Mouse (Mus musculus) liver, adult 2 months (tissue): ENCODE data around the gene Srxn1. TPM values are rescaled to one million over a fixed set of nuclear protein-coding genes. Genes with fewer than 3 reads are reported as not detected.

ENCODE experiments used
- DNase-seq: peaks from one replicate; pipeline ENCODE4 v3.0.0-alpha.2; 2011; ENCODE audit warnings: low read depth, low spot score; ENCODE audit errors: extremely low read depth
- H3K27ac ChIP-seq: fragments of 200-500 bp; replicated peaks from 2 replicates; pipeline ENCODE4 v1.5.1; 2012; ENCODE audit warnings: low read depth, mild to moderate bottlenecking, control low read depth, inconsistent platforms, low read length; ENCODE audit not compliant: insufficient read depth
- H3K27me3 ChIP-seq: fragments of 200-500 bp; 2 replicates; pipeline ENCODE4 v1.6.1; 2012; ENCODE audit warnings: mild to moderate bottlenecking, moderate library complexity, low read length, inconsistent platforms; ENCODE audit not compliant: control insufficient read depth, insufficient read depth
- H3K36me3 ChIP-seq: fragments of 200-500 bp; 2 replicates; pipeline ENCODE4 v1.6.1; 2012; ENCODE audit warnings: low read length, inconsistent platforms; ENCODE audit not compliant: control insufficient read depth, insufficient read depth
- H3K4me1 ChIP-seq: fragments of 200-500 bp; 2 replicates; pipeline ENCODE4 v1.6.1; 2011; ENCODE audit warnings: low read length; ENCODE audit not compliant: control insufficient read depth, insufficient read depth
- H3K4me3 ChIP-seq: fragments of 200-500 bp; 2 replicates; pipeline ENCODE4 v1.5.1; 2011; ENCODE audit warnings: low read depth, mild to moderate bottlenecking, control low read depth, low read length, moderate library complexity; ENCODE audit not compliant: insufficient read depth
- H3K79me2 ChIP-seq: fragments of 200-500 bp; 2 replicates; pipeline ENCODE4 v1.6.1; 2012; ENCODE audit warnings: inconsistent platforms, mild to moderate bottlenecking, low read length, moderate library complexity; ENCODE audit not compliant: control insufficient read depth, insufficient read depth
- H3K9ac ChIP-seq: fragments of 200-500 bp; 2 replicates; pipeline ENCODE4 v1.6.1; 2012; ENCODE audit warnings: low read depth, mild to moderate bottlenecking, control low read depth, inconsistent platforms, low read length
- CTCF ChIP-seq: fragments of 200-500 bp; IDR thresholded peaks from 2 replicates; pipeline ENCODE4 v1.5.1; 2011; ENCODE audit warnings: low read depth, low read length, control low read depth
- POLR2A ChIP-seq: fragments of 200-500 bp; IDR thresholded peaks from 2 replicates; pipeline ENCODE4 v1.6.1; 2011; ENCODE audit warnings: low read length, control low read depth; ENCODE audit not compliant: insufficient read depth; ENCODE audit errors: extremely low read depth
- WGBS: fragments of 180-500 bp; shearing (Covaris S2); methylation state at CpG from one replicate; pipeline ENCODE4 v1.1.7; 2018; 5-methylcytosine and 5-hydroxymethylcytosine counted together
- polyA plus RNA-seq: library from polyadenylated mRNA; depleted of rRNA; stranded (reverse); fragments of >200 nt; gene quantifications from 2 replicates; pipeline ENCODE4 v1.2.3, GENCODE M21; 2012
- total RNA-seq: library from RNA; depleted of rRNA; stranded (reverse); fragments of >200 nt; gene quantifications from 2 replicates; pipeline ENCODE4 v1.2.3, GENCODE M21; 2014

The Srxn1 gene
- total and polyA plus RNA-seq, 2 experiments: 24.0 to 89.1 TPM

GRCm38 (mm10) chr2:152091342-152092056 is 13.8 kb upstream of the Srxn1 start:
- Histone ChIP-seq H3K36me3 (no peaks in the 10 kb centered on the region), H3K27ac (no peak overlapping the region), H3K4me3 (no peak overlapping the region), H3K79me2 (no peaks in the 10 kb centered on the region), H3K27me3 (peaks cover 8% of the 10 kb centered on the region), H3K9ac (no peak overlapping the region), H3K4me1 (no peaks in the 10 kb centered on the region)
- no peak for DNase-seq
- 28% methylated on average over 12 of the region's 12 CpGs for WGBS
- TF ChIP-seq POLR2A: no peak
- TF ChIP-seq CTCF: no peak

DNA sequence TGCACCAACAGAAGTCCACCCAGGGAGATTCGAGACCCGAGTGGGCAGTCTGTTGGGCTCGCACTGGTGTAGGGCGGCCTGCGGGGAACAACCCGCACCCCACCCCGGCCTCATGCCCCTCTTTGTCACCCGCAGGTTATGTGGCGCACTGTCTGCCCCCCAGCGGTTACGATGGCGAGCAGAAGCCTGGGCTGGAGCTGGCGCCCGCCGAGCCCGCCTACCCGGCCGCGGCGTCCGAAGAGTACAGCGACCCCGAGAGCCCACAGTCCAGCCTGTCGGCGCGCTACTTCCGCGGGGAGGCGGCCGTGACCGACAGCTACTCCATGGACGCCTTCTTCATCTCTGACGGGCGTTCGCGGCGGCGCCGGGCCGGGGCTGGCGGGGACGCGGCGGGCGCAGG is 12.4 kb upstream of the Srxn1 start:
- H3K4me3 ChIP-seq: no peak overlapping the region
- TF ChIP-seq CTCF (no peak), POLR2A (no peak)
- no peaks in the 10 kb centered on the region for H3K4me1 ChIP-seq
- H3K9ac ChIP-seq: no peak overlapping the region
- 7% methylated on average over 44 of the region's 45 CpGs for WGBS
- DNase-seq: no peak
- H3K79me2 ChIP-seq: no peaks in the 10 kb centered on the region
- H3K27ac ChIP-seq: no peak overlapping the region
- peaks cover 8% of the 10 kb centered on the region for H3K27me3 ChIP-seq
- no peaks in the 10 kb centered on the region for H3K36me3 ChIP-seq

- Histone ChIP-seq H3K4me3 (peak overlapping the region; percentile 22; the same call in 1 of the 2 replicates), H3K27me3 (peaks cover 8% of the 10 kb centered on the region), H3K4me1 (no peaks in the 10 kb centered on the region), H3K79me2 (no peaks in the 10 kb centered on the region), H3K9ac (no peak overlapping the region), H3K27ac (no peak overlapping the region), H3K36me3 (no peaks in the 10 kb centered on the region)
- 5% methylated on average over 55 of the region's 60 CpGs for WGBS
- TF ChIP-seq POLR2A (no peak), CTCF (no peak)
- no peak for DNase-seq
Measured at GRCm38 (mm10) chr2:152093356-152093792, 11.9 kb upstream of the Srxn1 start.

DNA sequence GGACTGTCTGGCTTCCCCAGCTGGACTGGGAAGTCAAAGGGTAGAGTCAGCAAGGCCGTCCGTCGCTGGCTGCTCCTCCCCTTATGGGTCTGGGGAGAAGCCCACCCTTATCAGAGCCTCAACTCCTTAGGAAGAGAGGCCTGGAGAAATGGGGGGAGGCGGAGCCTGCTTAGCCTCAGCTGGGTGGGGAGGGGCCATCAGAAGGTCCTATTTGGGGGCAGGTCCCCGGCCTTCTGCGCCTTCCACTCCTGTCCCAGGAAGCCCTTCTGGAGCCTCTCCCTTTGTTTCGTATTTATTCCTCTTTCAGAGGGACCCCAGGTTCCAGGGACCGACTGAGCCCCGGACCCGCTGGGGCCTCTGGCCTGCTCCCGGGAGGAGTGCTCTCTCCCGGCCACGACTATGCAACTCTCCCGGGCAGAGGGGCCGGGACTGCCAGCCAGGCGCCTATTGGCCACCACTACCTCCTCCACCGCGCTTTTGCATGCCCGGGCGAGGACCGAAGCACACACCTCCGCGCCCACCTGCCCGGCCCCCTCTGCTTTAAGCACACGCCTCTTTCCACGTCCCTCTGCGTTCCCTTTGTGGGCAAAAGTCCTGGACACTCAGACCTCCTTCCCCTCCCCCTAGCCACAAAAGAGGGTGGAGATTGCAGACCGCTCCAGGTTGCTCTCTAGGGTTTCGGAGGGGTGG is 10.3 kb upstream of the Srxn1 start:
- no peaks in the 10 kb centered on the region for H3K4me1 ChIP-seq
- no peak overlapping the region for H3K9ac ChIP-seq
- H3K27ac ChIP-seq: no peak overlapping the region
- TF ChIP-seq CTCF: no peak
- no peak for TF ChIP-seq POLR2A
- H3K79me2 ChIP-seq: no peaks in the 10 kb centered on the region
- 11% methylated on average over 29 of the region's 29 CpGs for WGBS
- H3K4me3 ChIP-seq: no peak overlapping the region
- no peak for DNase-seq
- H3K36me3 ChIP-seq: no peaks in the 10 kb centered on the region
- peaks cover 8% of the 10 kb centered on the region for H3K27me3 ChIP-seq

GRCm38 (mm10) chr2:152096922-152097321 is 8.4 kb upstream of the Srxn1 start:
- H3K79me2 ChIP-seq: no peaks in the 10 kb centered on the region
- peaks cover 6% of the 10 kb centered on the region for H3K27me3 ChIP-seq
- H3K4me3 ChIP-seq: no peak overlapping the region
- no peaks in the 10 kb centered on the region for H3K36me3 ChIP-seq
- H3K27ac ChIP-seq: no peak overlapping the region
- no peak for DNase-seq
- H3K9ac ChIP-seq: no peak overlapping the region
- TF ChIP-seq POLR2A (no peak), CTCF (no peak)
- WGBS: 58% methylated on average over 2 of the region's 2 CpGs
- H3K4me1 ChIP-seq: no peaks in the 10 kb centered on the region

DNA sequence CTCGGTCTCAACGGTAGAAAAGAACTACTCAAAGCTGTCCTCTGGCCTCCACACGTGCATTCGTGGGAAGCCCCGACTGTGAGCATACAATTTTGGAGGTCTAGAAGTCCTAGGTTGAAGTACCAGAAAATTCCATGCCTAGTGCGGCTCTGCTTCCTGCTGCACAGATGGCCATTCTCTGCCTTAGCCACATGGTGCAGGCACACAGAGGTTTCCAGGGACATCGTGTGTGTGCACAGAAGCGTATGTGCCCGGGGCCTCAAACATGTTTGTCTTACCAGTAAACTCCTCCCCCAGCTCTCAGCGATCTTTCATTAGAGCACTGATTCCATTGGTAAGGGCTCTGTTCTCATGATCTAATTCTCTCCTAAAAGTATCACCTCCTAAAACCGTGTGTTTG is 7.4 kb upstream of the Srxn1 start:
- H3K27me3 ChIP-seq: peaks cover 6% of the 10 kb centered on the region
- H3K27ac ChIP-seq: no peak overlapping the region
- H3K4me1 ChIP-seq: no peaks in the 10 kb centered on the region
- H3K36me3 ChIP-seq: no peaks in the 10 kb centered on the region
- H3K9ac ChIP-seq: no peak overlapping the region
- TF ChIP-seq POLR2A (no peak), CTCF (no peak)
- H3K79me2 ChIP-seq: no peaks in the 10 kb centered on the region
- H3K4me3 ChIP-seq: no peak overlapping the region
- WGBS: 65% methylated on average over 11 of the region's 11 CpGs
- DNase-seq: no peak
